Comparison of ENCODE assay signal across 8 mouse cellular contexts in genomic region chr3:135328560-135328959, GRCm38 (mm10). TPM values are rescaled to one million over a fixed set of nuclear protein-coding genes. Genes with fewer than 3 reads are reported as not detected.
DNase-seq lines count a peak whose midpoint lies in the region; ATAC-seq and TF ChIP-seq lines count a peak whose summit lies in the region.

No protein-coding gene starts in this region.

- H3K27me3 ChIP-seq in hindbrain, postnatal 0 days (ENCODE audit: insufficient read depth, low read length), result no peaks in the 10 kb centered on the region
- no peaks in the 10 kb centered on the region for H3K27me3 ChIP-seq in testis, adult 2 months (ENCODE audit: control insufficient read depth, insufficient read depth, low read length)

- H3K27ac ChIP-seq in hindbrain, postnatal 0 days, result no peak overlapping the region
- no peak overlapping the region for H3K27ac ChIP-seq in testis, adult 2 months (ENCODE audit: control insufficient read depth, insufficient read depth, low read depth, low read length)

- no peaks in the 10 kb centered on the region for H3K36me3 ChIP-seq in hindbrain, postnatal 0 days (ENCODE audit: insufficient read depth, low read length)
- no peaks in the 10 kb centered on the region for H3K36me3 ChIP-seq in testis, adult 2 months (ENCODE audit: control insufficient read depth, insufficient read depth, low read length)

- no peaks in the 10 kb centered on the region for H3K9me3 ChIP-seq in hindbrain, postnatal 0 days (ENCODE audit: low read length)

- DNase-seq in frontal cortex, postnatal 36 days (ENCODE audit: low spot score in 2 of 2), result peak; percentile 19 to 37
- peak; percentile 17 for DNase-seq in right cerebral cortex, adult 2 months (ENCODE audit: low spot score in 2 of 2)
- no peak for DNase-seq in right cerebral cortex, postnatal 25 days
- peak; percentile 13 for DNase-seq in c-Kit-negative CD71-positive TER-119-positive erythroid progenitor cells, embryonic 14.5 days (ENCODE audit: low read depth, low spot score)
- DNase-seq in hindbrain, postnatal 0 days (ENCODE audit: low spot score), result peak; percentile 50
- DNase-seq in lung, postnatal 10 days, result peak; percentile 64

- ATAC-seq in frontal cortex, adult (ENCODE audit: low TSS enrichment), result no peak
- no peak for ATAC-seq in hindbrain, postnatal 0 days

- TF ChIP-seq CTCF in hindbrain, postnatal 0 days (IDR thresholded peaks at IDR 0.05; ENCODE audit: low read depth), result peak; percentile 67
- peak; percentile 67; the same call in 1 of the 2 replicates for TF ChIP-seq CTCF in testis, adult 2 months (IDR thresholded peaks at IDR 0.05; ENCODE audit: control insufficient read depth, insufficient read depth, insufficient replicate concordance, low read depth, low read length)

- no peak overlapping the region for H3K4me2 ChIP-seq in hindbrain, postnatal 0 days (ENCODE audit: low read depth, low read length)

- no peaks in the 10 kb centered on the region for H3K4me1 ChIP-seq in hindbrain, postnatal 0 days (ENCODE audit: insufficient read depth, low read length)
- no peaks in the 10 kb centered on the region for H3K4me1 ChIP-seq in testis, adult 2 months (ENCODE audit: control insufficient read depth, insufficient read depth, low read length)

- 45% methylated on average over 3 of the region's 3 CpGs for WGBS in hindbrain, postnatal 0 days

- H3K9ac ChIP-seq in hindbrain, postnatal 0 days (replicated peaks; ENCODE audit: low read length), result no peak overlapping the region

- no peak overlapping the region for H3K4me3 ChIP-seq in hindbrain, postnatal 0 days (ENCODE audit: low read length)
- no peak overlapping the region for H3K4me3 ChIP-seq in testis, adult 2 months (ENCODE audit: control insufficient read depth, low read depth, low read length)

- no peak for TF ChIP-seq POLR2A in testis, adult 2 months (IDR thresholded peaks at IDR 0.05; ENCODE audit: control insufficient read depth, low read depth, low read length)

RNA-seq across cellular contexts. Expression of gene Slc9b1, which starts 19.3 kb away (rescaled TPM):
- not detected in 2 replicates for total RNA-seq in hindbrain, postnatal 0 days (2014; rRNA removed)
- polyA plus RNA-seq in hindbrain, postnatal 0 days (2015; fragmentation: Nextera tagmentation; extraction: Ambion mirVana), result 0.33 TPM in 1 of 2 replicates, not detected in the other
- 89.9 and 100.0 TPM in 2 replicates for polyA plus RNA-seq in testis, adult 2 months (2012; rRNA removed)

RNA-seq across cellular contexts. Expression of gene Slc9b2, which starts 21.1 kb away (rescaled TPM):
- 0.50 and 3.0 TPM in 2 replicates for total RNA-seq in hindbrain, postnatal 0 days (2014; rRNA removed)
- polyA plus RNA-seq in hindbrain, postnatal 0 days (2015; fragmentation: Nextera tagmentation; extraction: Ambion mirVana), result 1.9 and 2.3 TPM in 2 replicates
- 0.26 TPM in 1 of 2 replicates, not detected in the other for polyA plus RNA-seq in testis, adult 2 months (2012; rRNA removed)

RNA-seq across cellular contexts. Expression of gene Bdh2, which starts 47.5 kb away (rescaled TPM):
- total RNA-seq in hindbrain, postnatal 0 days (2014; rRNA removed), result 3.1 and 4.0 TPM in 2 replicates
- 7.2 and 8.3 TPM in 2 replicates for polyA plus RNA-seq in hindbrain, postnatal 0 days (2015; fragmentation: Nextera tagmentation; extraction: Ambion mirVana)
- 1.6 and 1.8 TPM in 2 replicates for polyA plus RNA-seq in testis, adult 2 months (2012; rRNA removed)

Comparison
In these comparisons a context has a peak if more than half of its experiments do, and no peak if none do; other contexts are left out.
1. RNA of gene Slc9b1, which starts 19.3 kb away (polyA plus RNA-seq): 89.9 to 100.0 TPM in testis, adult 2 months; 0.33 TPM in hindbrain, postnatal 0 days; every median in the first group is over 10 times any median in the second.